Mouse (Mus musculus) heart, adult 2 months (tissue): ENCODE measurements around the gene Hoxd3.

Source experiments
- EP300 ChIP-seq: fragments of 200-500 bp; IDR thresholded peaks from 2 replicates; pipeline ENCODE4 v1.6.1; 2011; ENCODE audit warnings: low read depth, low read length, control low read depth; ENCODE audit not compliant: insufficient read depth
- POLR2A ChIP-seq: fragments of 200-500 bp; IDR thresholded peaks from 2 replicates; pipeline ENCODE4 v1.6.1; 2011; ENCODE audit warnings: mild to moderate bottlenecking, low read depth, low read length, control low read depth; ENCODE audit not compliant: insufficient read depth

DNA sequence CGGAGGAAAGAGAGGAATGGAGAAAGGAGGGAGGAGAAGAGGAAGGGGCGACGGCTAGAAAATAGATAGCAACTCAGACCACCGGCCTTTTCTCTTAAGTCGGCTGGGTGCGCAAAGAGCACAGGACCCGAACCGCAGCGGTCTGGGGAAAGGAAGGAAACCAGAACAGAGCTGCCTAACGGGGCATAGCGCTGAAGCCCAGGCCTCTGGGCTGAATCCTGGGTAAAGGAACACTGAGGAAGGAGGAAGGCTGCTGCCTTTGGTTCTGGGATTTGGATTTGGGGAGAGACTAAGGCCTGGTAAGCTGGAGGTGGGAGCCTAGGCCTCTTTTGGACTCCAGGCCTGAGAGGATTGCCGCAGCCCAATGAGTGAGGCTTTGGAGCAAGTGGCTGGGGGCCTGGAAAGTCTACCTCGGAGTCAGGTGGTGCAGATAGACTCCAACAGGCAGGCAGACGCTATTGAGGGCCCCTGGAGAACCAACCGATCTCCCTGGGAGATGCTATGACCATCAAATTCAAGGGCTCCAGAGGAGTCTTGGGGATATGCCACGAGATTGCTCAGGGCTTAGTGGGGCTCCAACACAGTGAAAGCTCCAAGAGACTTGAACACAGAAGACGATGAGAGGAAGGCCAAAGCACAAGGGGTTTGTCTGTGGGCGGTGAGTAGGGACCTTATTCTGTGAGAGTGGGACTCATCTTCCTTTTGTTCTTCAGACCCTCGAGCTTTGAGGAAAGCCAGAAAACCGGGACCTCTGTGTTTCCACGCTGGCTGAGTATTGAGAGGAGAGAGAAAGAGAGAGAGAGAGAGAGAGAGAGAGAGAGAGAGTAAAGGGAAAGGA lies 30.9 kb upstream of the Hoxd3 start:
- TF ChIP-seq EP300 (no peak), POLR2A (no peak)
